Mouse (Mus musculus) hindbrain, embryonic 10.5 days (tissue): ENCODE data around the gene Mxi1. TPM values are rescaled to one million over a fixed set of nuclear protein-coding genes. Genes with fewer than 3 reads are reported as not detected.

ENCODE experiments used
- DNase-seq: peaks from one replicate; pipeline ENCODE4 v3.0.0-alpha.2; 2017; ENCODE audit warnings: low spot score
- H3K27ac ChIP-seq: fragments of 300-500 bp; sonication (generic); 2 replicates; pipeline ENCODE4 v1.5.1; 2016; ENCODE audit warnings: mild to moderate bottlenecking, moderate library complexity
- H3K27me3 ChIP-seq: fragments of 300-500 bp; sonication (generic); 2 replicates; pipeline ENCODE4 v1.6.1; 2016; ENCODE audit warnings: mild to moderate bottlenecking; ENCODE audit not compliant: poor library complexity, insufficient read depth, severe bottlenecking
- H3K36me3 ChIP-seq: fragments of 300-500 bp; sonication (generic); 2 replicates; pipeline ENCODE4 v1.6.1; 2016; ENCODE audit warnings: mild to moderate bottlenecking, moderate library complexity
- H3K4me1 ChIP-seq: fragments of 300-500 bp; sonication (generic); replicated peaks from 2 replicates; pipeline ENCODE4 v1.6.1; 2016; ENCODE audit warnings: mild to moderate bottlenecking
- H3K4me3 ChIP-seq: fragments of 300-500 bp; sonication (generic); 2 replicates; pipeline ENCODE4 v1.5.1; 2016; ENCODE audit warnings: mild to moderate bottlenecking, moderate library complexity
- H3K9me3 ChIP-seq: fragments of 300-500 bp; sonication (generic); 2 replicates; pipeline ENCODE4 v1.6.1; 2016; ENCODE audit warnings: mild to moderate bottlenecking, moderate library complexity
- whole genome bisulfite sequencing: fragments of 180-500 bp; shearing (Covaris S2); methylation state at CpG from one replicate; pipeline ENCODE4 v1.1.7; 2016; 5-methylcytosine and 5-hydroxymethylcytosine counted together
- polyA plus RNA-seq: library from polyadenylated mRNA; unstranded; fragments of >200 nt; fragmentation: Nextera tagmentation; extraction: Ambion mirVana; gene quantifications from 2 replicates; pipeline ENCODE4 v1.2.1, GENCODE M21; 2016

The Mxi1 gene
- polyA plus RNA-seq: 33.3 and 47.9 TPM in 2 replicates

DNA sequence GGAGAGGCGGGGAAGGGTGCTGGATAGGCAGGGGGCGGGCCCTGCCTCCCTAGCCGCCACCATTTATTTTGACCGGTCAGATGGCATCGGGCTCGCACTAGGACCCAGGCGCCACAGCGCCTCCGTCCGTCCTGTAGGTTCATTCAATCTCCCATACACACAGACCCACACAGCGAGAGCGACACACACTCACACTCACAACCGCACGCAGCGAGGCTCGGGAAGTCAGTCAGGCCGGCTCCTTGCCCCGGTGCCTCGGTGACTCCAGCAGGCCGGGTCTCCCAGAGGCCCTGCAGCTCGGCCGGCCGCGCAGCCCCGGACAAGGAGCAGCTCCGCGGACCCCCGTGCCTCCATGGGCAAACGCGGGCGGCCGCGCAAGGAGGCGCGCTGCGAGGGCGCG, at the start of gene Mxi1:
Mxi1 (plus strand) TSS at position 171 of the 400 bp plus-strand sequence.
- Histone ChIP-seq H3K4me1 (peaks cover 67% of the 10 kb centered on the region), H3K27ac (peak within 1 kb of the TSS; percentile 97), H3K27me3 (no peaks in the 10 kb centered on the region; the same call in 1 of the 2 replicates), H3K9me3 (no peaks in the 10 kb centered on the region), H3K4me3 (peak within 1 kb of the TSS; percentile 92), H3K36me3 (no peaks in the 10 kb centered on the region)
- DNase-seq: peak; percentile 92
- WGBS: under 1% methylated on average over 38 of the region's 38 CpGs

DNA sequence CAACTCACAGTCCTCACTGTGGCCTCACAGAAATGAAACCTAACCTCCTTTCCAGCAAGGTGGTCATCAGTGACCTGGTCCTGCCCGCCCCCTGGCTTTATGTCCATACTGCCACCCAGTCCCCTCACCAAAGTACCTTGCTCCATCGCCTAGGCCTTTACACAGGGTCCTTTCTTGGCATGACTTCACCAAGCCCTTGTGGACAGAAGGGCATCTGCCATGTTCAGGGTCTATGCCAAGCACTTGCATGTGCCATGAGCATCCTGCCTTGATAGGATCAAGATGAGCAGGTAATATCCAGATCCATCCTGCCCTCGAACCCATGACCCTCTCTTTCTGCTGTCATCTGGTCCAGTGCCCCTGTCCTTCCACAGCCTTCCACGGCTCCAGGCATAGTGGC, 49.5 kb upstream of the Mxi1 start:
- WGBS: 91% methylated on average over 4 of the region's 4 CpGs
- DNase-seq: no peak
- Histone ChIP-seq H3K27ac (peak overlapping the region; percentile 25), H3K4me3 (no peak overlapping the region), H3K4me1 (peaks cover 36% of the 10 kb centered on the region), H3K9me3 (no peaks in the 10 kb centered on the region), H3K36me3 (no peaks in the 10 kb centered on the region), H3K27me3 (no peaks in the 10 kb centered on the region)

- H3K4me3 ChIP-seq: no peak overlapping the region
- H3K9me3 ChIP-seq: no peaks in the 10 kb centered on the region
- no peaks in the 10 kb centered on the region for H3K27me3 ChIP-seq
- H3K27ac ChIP-seq: no peak overlapping the region
- H3K4me1 ChIP-seq: peaks cover 36% of the 10 kb centered on the region
- WGBS: 80% methylated on average over 7 of the region's 7 CpGs
- no peak for DNase-seq
- no peaks in the 10 kb centered on the region for H3K36me3 ChIP-seq
Observed at GRCm38 (mm10) chr19:53262061-53262460, 48.3 kb upstream of the Mxi1 start.

DNA sequence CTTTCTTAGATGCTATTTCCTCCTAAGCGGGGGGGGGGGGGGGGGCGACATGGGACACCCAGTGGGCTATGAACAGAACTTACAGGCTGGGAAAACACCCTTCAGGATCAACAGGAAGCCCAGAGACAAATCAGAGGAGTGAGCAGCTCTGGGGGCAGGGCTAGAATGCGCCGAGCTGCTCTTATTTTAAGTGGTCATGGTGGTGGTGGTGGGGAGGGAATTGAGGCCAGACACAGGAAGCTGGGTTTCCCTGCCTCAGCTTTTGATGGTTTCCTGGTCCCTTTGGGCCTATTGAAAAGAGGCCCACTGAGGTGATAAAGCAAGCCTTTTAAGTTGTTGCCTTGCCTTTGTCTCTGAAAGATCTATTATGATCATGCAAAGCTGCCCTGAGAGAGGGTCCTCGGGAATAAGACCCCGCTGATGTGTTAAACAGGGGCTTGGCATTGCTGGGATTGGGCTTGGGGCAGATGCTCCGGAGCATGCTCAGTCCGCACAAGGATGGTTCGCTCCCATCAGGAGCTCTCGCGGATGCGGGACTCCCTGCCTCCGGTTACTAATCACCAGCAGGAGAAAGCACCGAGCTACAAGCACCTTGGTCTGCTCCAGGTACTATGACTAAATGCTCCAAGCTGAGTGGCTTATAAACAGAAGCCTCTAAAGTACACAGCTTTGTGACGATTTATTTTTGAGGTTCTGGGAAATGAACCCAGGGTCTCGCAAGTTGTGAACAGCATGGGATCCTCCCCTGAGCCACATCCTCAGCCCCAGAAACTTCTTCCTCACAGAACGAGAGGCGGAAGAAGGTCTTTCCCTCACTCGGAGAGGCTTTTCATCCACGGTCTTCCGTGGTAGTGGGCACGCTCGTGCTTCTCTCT, 46.2 kb upstream of the Mxi1 start:
- Histone ChIP-seq H3K27me3 (no peaks in the 10 kb centered on the region), H3K4me3 (peak overlapping the region; percentile 32), H3K4me1 (peaks cover 34% of the 10 kb centered on the region), H3K27ac (peak overlapping the region; percentile 64; the same call in 1 of the 2 replicates), H3K36me3 (no peaks in the 10 kb centered on the region), H3K9me3 (no peaks in the 10 kb centered on the region)
- 29% methylated on average over 23 of the region's 23 CpGs for WGBS
- DNase-seq: no peak

DNA sequence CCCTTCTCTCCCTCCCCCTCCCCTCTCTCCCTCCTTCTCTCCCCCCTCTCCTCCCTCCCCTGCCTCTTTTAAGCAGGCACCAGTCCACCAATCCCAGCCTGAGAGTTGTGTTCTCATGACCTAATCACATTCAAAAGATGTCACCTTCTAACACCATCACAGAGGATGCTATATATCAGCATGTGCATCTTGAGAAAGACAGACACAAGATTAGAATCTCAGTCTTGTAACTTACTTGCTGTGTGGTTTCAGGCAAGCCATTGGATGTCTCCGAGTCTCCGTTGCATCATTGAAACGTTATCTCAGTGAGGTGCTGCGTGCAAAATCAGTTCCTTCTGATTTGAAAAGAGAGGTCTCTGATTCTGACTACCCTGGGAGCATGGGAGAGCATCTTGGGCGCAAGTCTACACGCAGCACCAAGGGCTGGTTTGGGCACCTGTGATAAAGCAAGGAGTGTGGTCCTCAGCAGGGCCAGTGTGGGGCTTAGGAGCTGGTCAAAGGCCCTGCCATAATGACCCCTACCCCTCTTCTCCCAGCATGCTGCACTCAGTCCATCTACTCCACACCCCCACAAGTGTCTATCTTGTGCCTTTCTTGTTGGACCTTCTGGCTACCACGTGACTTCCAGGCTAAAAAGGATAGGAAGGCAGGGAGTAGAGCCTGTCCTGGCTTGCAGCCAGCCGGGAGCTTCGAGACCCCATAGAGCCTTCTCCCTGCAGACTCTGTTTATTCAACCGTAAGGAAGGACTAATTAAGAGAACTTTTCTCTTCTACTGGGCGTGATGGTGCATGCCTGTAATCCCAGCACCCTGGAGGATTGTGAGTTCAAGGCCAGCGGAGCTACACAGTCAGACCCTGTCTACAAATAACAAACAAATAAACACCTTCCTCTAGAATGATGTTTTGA, 45.2 kb upstream of the Mxi1 start:
- Histone ChIP-seq H3K4me3 (no peak overlapping the region; the same call in 1 of the 2 replicates), H3K4me1 (peaks cover 24% of the 10 kb centered on the region), H3K9me3 (no peaks in the 10 kb centered on the region), H3K36me3 (no peaks in the 10 kb centered on the region), H3K27ac (0 out of 2 replicates have a peak overlapping the region, but pooled peaks have one; percentile 64), H3K27me3 (no peaks in the 10 kb centered on the region)
- DNase-seq: no peak
- WGBS: 62% methylated on average over 12 of the region's 12 CpGs

GRCm38 (mm10) chr19:53267305-53267704, 43.0 kb upstream of the Mxi1 start:
- no peaks in the 10 kb centered on the region for H3K36me3 ChIP-seq
- H3K27me3 ChIP-seq: no peaks in the 10 kb centered on the region
- H3K4me3 ChIP-seq: no peak overlapping the region
- DNase-seq: no peak
- 92% methylated on average over 9 of the region's 9 CpGs for WGBS
- H3K4me1 ChIP-seq: peaks cover 20% of the 10 kb centered on the region
- no peaks in the 10 kb centered on the region for H3K9me3 ChIP-seq
- no peak overlapping the region for H3K27ac ChIP-seq

GRCm38 (mm10) chr19:53273055-53273722, 37.1 kb upstream of the Mxi1 start:
- DNase-seq: no peak
- 92% methylated on average over 17 of the region's 17 CpGs for WGBS
- Histone ChIP-seq H3K36me3 (no peaks in the 10 kb centered on the region), H3K4me3 (no peak overlapping the region), H3K4me1 (peaks cover 20% of the 10 kb centered on the region), H3K27ac (no peak overlapping the region), H3K27me3 (no peaks in the 10 kb centered on the region), H3K9me3 (no peaks in the 10 kb centered on the region)

- Histone ChIP-seq H3K4me3 (no peak overlapping the region), H3K27ac (no peak overlapping the region), H3K9me3 (no peaks in the 10 kb centered on the region), H3K36me3 (no peaks in the 10 kb centered on the region), H3K4me1 (peaks cover 25% of the 10 kb centered on the region), H3K27me3 (no peaks in the 10 kb centered on the region)
- DNase-seq: no peak
- 89% methylated on average over 23 of the region's 23 CpGs for WGBS
Observed at GRCm38 (mm10) chr19:53273781-53274428, 36.4 kb upstream of the Mxi1 start.

DNA sequence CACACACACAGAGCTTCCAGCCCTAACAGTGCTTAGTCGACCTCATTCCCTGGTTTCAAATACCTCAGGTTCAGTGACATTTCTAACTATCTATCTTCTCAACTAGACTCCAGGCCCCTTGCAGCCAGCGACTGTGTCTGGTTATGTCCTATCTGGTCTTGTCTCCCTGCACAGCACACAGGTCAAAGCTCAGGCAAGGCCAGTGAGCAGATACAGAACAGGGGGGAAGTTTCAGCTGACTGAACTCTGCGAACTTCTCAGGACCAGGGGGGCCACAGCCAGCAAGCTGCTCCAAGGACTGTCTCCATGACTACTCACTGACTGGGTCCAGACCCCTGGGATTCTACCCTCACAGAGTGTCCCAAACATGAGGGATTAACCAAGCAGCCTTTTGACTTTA, 35.1 kb upstream of the Mxi1 start:
- no peaks in the 10 kb centered on the region for H3K27me3 ChIP-seq
- peaks cover 28% of the 10 kb centered on the region for H3K4me1 ChIP-seq
- no peak for DNase-seq
- 0 out of 2 replicates have a peak overlapping the region, but pooled peaks have one; percentile 19 for H3K27ac ChIP-seq
- no peaks in the 10 kb centered on the region for H3K36me3 ChIP-seq
- WGBS: 45% methylated on average over 3 of the region's 3 CpGs
- H3K9me3 ChIP-seq: no peaks in the 10 kb centered on the region
- no peak overlapping the region for H3K4me3 ChIP-seq

DNA sequence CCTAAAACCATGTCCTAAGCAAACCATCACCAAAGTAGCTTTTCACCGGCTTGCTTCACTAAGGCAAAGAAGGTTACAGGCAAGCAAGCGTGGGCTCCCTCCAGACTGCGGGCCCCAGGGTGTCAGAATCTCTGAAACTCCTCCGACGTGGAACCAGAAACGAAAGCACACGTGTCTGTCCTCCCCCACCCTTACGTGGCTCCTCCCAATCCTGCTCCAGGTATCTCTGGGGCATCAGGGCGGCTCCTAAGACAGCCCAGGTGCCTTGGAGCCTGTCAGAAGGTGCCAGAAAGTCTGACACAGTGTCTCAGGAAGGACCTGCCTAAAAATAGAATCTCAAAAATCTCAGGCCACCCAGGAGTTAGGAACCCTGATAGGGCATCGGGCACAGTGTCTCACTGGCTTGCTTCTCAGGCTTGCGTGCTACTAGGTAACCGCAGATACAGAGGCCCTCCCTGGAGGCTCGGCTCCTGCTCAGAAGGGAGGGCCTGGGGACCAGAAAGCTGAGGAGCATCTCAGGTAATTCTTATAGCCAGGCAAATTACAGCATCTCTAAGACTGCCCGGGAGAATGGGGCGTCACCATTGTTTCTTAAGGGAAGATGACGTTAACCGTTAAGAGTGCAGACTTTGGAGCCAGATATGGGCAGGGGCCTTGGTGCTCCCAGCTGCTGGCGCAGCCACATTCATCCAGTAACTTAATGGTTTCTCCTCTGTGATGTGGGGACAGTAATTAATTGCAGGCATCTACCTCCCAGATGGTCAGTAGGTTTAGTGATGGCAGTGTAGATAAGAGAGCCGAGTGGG, 33.2 kb upstream of the Mxi1 start:
- 74% methylated on average over 19 of the region's 19 CpGs for WGBS
- Histone ChIP-seq H3K27ac (no peak overlapping the region), H3K27me3 (no peaks in the 10 kb centered on the region), H3K9me3 (no peaks in the 10 kb centered on the region), H3K4me1 (peaks cover 31% of the 10 kb centered on the region), H3K36me3 (no peaks in the 10 kb centered on the region), H3K4me3 (no peak overlapping the region)
- DNase-seq: no peak

GRCm38 (mm10) chr19:53278491-53279415, 31.6 kb upstream of the Mxi1 start:
- H3K4me1 ChIP-seq: peaks cover 37% of the 10 kb centered on the region
- H3K27me3 ChIP-seq: peaks cover 3% of the 10 kb centered on the region; the same call in 1 of the 2 replicates
- DNase-seq: no peak
- no peaks in the 10 kb centered on the region for H3K9me3 ChIP-seq
- H3K4me3 ChIP-seq: no peak overlapping the region
- H3K27ac ChIP-seq: peak overlapping the region; percentile 35
- no peaks in the 10 kb centered on the region for H3K36me3 ChIP-seq
- 68% methylated on average over 19 of the region's 19 CpGs for WGBS
